Mouse (Mus musculus) hindbrain, embryonic 14.5 days (tissue): ENCODE measurements around the gene Slc25a5. TPM values are rescaled to one million over a fixed set of nuclear protein-coding genes. Genes with fewer than 3 reads are reported as not detected.

Experiments
- ATAC-seq: fragments of 200-750 bp; cut with Nextera tagmentation; 2 replicates; pipeline ENCODE4 v1.8.0; 2017; ENCODE audit warnings: moderate number of reproducible peaks, mild to moderate bottlenecking, moderate TSS enrichment, moderate library complexity; ENCODE audit not compliant: low FRiP score
- DNase-seq: peaks from one replicate; pipeline ENCODE4 v3.0.0-alpha.2; 2015; ENCODE audit warnings: low spot score
- H3K27ac ChIP-seq: fragments of 300-500 bp; sonication (generic); 2 replicates; pipeline ENCODE4 v1.5.1; 2014; ENCODE audit warnings: mild to moderate bottlenecking, moderate library complexity
- H3K27me3 ChIP-seq: fragments of 300-500 bp; sonication (generic); 2 replicates; pipeline ENCODE4 v1.6.1; 2014; ENCODE audit warnings: mild to moderate bottlenecking, low read length, mixed read lengths; ENCODE audit not compliant: control insufficient read depth, insufficient read depth
- H3K36me3 ChIP-seq: fragments of 300-500 bp; sonication (generic); replicated peaks from 2 replicates; pipeline ENCODE4 v1.6.1; 2014; ENCODE audit not compliant: control insufficient read depth, insufficient read depth
- H3K4me1 ChIP-seq: fragments of 300-500 bp; sonication (generic); replicated peaks from 2 replicates; pipeline ENCODE4 v1.6.1; 2014; ENCODE audit warnings: antibody characterized with exemption, low read length, mixed read lengths; ENCODE audit not compliant: control insufficient read depth, insufficient read depth
- H3K4me2 ChIP-seq: fragments of 300-500 bp; sonication (generic); replicated peaks from 2 replicates; pipeline ENCODE4 v1.6.1; 2014; ENCODE audit warnings: mild to moderate bottlenecking, moderate library complexity
- H3K4me3 ChIP-seq: fragments of 300-500 bp; sonication (generic); replicated peaks from 2 replicates; pipeline ENCODE4 v1.5.1; 2014; ENCODE audit warnings: mild to moderate bottlenecking, low read length
- H3K9ac ChIP-seq: fragments of 300-500 bp; sonication (generic); 2 replicates; pipeline ENCODE4 v1.6.1; 2014
- H3K9me3 ChIP-seq: fragments of 300-500 bp; sonication (generic); 2 replicates; pipeline ENCODE4 v1.6.1; 2016; ENCODE audit warnings: low read length; ENCODE audit not compliant: control insufficient read depth
- WGBS: fragments of 180-500 bp; shearing (Covaris S2); extraction: QIAGEN DNeasy Blood & Tissue Kit; methylation state at CpG from one replicate; pipeline ENCODE4 v1.1.7; 2014; 5-methylcytosine and 5-hydroxymethylcytosine counted together
- polyA plus RNA-seq: library from polyadenylated mRNA; unstranded; fragments of >200 nt; fragmentation: Nextera tagmentation; extraction: Ambion mirVana; gene quantifications from 2 replicates; pipeline ENCODE4 v1.2.1, GENCODE M21; 2014

The Slc25a5 gene
- polyA plus RNA-seq, 1 experiment from 2014 or later = 568 TPM

DNA sequence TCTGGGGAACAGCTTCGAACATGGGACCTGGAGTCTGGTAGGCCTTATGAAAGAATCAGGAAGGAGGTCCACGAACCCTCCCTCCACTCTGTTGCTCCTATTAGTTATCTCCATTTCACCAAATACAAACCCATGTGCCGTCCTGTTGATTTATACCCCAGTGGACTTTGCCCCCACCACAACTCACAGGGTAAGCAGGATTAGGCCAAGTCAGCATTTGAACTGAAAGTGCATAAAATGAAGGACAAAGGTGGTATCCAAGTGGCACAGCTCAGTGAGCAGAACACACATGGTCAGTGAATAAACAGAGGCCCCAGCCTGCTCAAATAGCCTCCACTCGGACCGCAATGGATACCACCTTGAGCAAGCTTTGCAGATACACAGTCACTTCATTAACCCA, 33.2 kb upstream of the Slc25a5 start:
- Histone ChIP-seq H3K36me3 (no peaks in the 10 kb centered on the region), H3K27me3 (no peaks in the 10 kb centered on the region), H3K9me3 (no peaks in the 10 kb centered on the region), H3K27ac (peak overlapping the region; percentile 74), H3K4me1 (no peaks in the 10 kb centered on the region), H3K4me2 (no peak overlapping the region), H3K4me3 (no peak overlapping the region), H3K9ac (no peak overlapping the region)
- WGBS = 68% methylated on average over 5 of the region's 5 CpGs
- DNase-seq (no peak), ATAC-seq (no peak)

DNA sequence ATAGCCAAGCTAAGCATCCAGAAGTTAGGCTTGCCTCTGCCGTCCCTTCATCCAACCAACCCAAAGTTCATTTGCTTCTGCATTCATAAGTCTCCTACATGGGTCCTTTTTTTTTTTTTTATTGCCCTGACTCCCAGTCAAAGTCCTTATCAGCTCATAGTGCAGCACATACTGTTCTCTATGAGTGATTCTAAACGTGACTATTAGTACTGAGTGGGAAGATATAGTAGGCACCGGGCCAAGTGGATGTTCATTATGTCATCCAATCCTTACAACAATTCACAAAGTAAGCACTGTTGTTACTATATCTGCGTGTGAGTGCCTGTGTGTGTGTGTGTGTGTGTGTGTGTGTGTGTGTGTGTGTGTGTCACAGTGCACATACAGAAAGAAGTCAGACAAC, 32.6 kb upstream of the Slc25a5 start:
- peak overlapping the region; percentile 10 for H3K4me2 ChIP-seq
- ATAC-seq = no peak

DNA sequence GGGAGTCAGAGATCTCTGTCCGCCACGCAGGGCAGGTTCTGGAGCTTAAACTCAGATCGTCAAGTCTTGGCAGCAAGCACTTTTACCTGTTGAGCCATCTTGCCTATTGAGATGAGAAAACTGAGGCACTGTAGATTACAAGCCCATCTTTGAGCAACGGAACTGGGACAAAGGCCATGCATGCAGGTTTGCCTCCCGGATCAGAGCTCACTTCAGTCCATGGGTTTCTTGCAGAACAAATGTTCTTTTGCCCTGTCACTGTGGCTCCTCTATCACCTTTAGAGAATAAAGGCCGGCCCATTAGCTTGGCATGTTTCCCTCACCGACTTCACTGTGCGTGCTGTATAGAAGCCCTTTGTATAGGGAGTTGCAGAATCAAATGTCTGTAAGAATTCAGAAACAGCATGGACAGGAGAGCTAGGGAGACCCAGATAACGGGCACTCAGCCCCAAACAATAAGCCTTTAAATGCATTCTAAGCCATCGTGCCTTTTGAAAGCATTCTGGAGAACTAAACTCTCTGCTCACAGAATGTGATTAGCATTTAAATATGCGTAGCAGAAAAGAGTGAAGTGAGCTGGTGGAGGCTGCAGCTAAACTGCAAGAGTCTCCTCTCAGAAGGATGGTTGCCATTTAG, 32.0 kb upstream of the Slc25a5 start:
- ATAC-seq = peak; percentile 56; the same call in 1 of the 2 replicates
- Histone ChIP-seq H3K4me2 (peak overlapping the region; percentile 10; the same call in 1 of the 2 replicates), H3K4me1 (no peaks in the 10 kb centered on the region), H3K27me3 (no peaks in the 10 kb centered on the region), H3K9ac (no peak overlapping the region), H3K36me3 (no peaks in the 10 kb centered on the region), H3K27ac (peak overlapping the region; percentile 74), H3K9me3 (no peaks in the 10 kb centered on the region), H3K4me3 (no peak overlapping the region)
- 33% methylated on average over 11 of the region's 11 CpGs for WGBS
- DNase-seq = peak; percentile 38

More for the DNA sequence above, 32.6 kb upstream of the Slc25a5 start:
- no peak overlapping the region for H3K9ac ChIP-seq
- WGBS = 52% methylated on average over 4 of the region's 4 CpGs
- H3K27me3 ChIP-seq = no peaks in the 10 kb centered on the region
- peak overlapping the region; percentile 74 for H3K27ac ChIP-seq
- H3K36me3 ChIP-seq = no peaks in the 10 kb centered on the region
- H3K4me1 ChIP-seq = no peaks in the 10 kb centered on the region
- no peak overlapping the region for H3K4me3 ChIP-seq
- DNase-seq = no peak
- H3K9me3 ChIP-seq = no peaks in the 10 kb centered on the region

DNA sequence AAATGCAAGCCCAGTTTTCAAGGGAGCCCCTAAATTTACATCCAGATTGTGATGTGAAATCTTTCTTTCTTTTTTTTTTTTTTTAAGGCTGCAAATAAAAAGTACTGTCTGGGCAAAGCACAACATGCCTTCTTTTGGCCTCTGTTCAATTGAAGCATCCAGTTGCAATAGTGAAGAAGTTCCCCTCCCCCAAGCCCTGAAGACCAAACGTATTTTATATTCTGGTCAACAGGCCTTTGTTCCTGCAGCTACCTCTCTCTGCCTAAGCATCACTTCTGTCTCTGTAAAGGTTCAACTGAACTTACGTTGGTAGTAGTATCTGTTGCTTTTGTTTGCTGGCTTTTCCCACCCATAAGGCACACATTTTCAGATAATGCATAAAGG, 31.5 kb upstream of the Slc25a5 start:
- no peak for ATAC-seq
- Histone ChIP-seq H3K4me3 (no peak overlapping the region), H3K4me1 (no peaks in the 10 kb centered on the region), H3K36me3 (no peaks in the 10 kb centered on the region), H3K9me3 (no peaks in the 10 kb centered on the region), H3K9ac (no peak overlapping the region), H3K27ac (peak overlapping the region; percentile 74), H3K4me2 (no peak overlapping the region), H3K27me3 (no peaks in the 10 kb centered on the region)
- DNase-seq = no peak
- 23% methylated on average over 2 of the region's 2 CpGs for WGBS

DNA sequence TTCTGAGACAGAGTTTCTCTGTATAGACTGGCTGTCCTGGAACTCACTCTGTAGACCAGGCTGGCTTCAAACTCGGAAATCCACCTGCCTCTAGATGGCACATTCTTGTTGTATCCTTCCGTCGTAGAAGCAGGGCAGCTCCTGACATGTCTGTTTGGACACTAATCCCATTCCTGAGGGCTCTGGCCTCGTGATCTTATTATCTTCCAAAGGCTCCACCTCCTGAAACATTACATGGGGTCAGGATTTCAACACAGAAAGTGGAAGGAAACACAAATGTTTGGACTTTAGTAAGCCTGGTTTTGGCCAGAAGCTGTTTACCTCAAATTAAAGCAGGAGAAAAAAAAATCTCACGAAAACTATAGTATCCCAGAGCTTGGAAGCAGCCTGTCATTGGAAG, 28.1 kb upstream of the Slc25a5 start:
- H3K4me2 ChIP-seq = no peak overlapping the region
- H3K27ac ChIP-seq = no peak overlapping the region
- H3K27me3 ChIP-seq = no peaks in the 10 kb centered on the region
- ATAC-seq = no peak
- no peak overlapping the region for H3K9ac ChIP-seq
- DNase-seq = no peak
- no peaks in the 10 kb centered on the region for H3K9me3 ChIP-seq
- WGBS = 66% methylated on average over 5 of the region's 5 CpGs
- no peaks in the 10 kb centered on the region for H3K4me1 ChIP-seq
- H3K36me3 ChIP-seq = no peaks in the 10 kb centered on the region
- H3K4me3 ChIP-seq = no peak overlapping the region

DNA sequence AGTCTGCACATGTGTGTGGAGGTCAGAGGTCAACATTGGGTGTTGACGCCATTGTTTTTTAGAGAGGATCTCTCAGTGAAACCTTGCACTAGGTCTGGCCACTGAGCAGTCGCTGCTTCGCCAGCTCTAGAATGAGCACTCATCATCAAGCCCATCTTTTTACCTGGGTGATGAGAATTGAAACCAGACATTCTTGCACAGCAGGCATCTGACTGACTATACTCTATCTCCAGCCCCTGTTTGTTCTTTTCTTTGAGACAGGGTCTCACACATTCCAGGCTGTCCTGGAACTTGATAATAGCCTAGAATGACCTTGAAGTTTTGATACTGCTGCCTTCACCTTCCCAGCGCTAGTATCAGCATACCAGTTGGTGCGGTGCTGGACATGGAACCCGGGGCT, 22.9 kb upstream of the Slc25a5 start:
- DNase-seq (no peak), ATAC-seq (no peak)
- Histone ChIP-seq H3K4me1 (no peaks in the 10 kb centered on the region), H3K36me3 (no peaks in the 10 kb centered on the region), H3K27me3 (no peaks in the 10 kb centered on the region), H3K9me3 (no peaks in the 10 kb centered on the region), H3K4me2 (no peak overlapping the region), H3K9ac (no peak overlapping the region), H3K27ac (no peak overlapping the region), H3K4me3 (no peak overlapping the region)
- 91% methylated on average over 6 of the region's 6 CpGs for WGBS

DNA sequence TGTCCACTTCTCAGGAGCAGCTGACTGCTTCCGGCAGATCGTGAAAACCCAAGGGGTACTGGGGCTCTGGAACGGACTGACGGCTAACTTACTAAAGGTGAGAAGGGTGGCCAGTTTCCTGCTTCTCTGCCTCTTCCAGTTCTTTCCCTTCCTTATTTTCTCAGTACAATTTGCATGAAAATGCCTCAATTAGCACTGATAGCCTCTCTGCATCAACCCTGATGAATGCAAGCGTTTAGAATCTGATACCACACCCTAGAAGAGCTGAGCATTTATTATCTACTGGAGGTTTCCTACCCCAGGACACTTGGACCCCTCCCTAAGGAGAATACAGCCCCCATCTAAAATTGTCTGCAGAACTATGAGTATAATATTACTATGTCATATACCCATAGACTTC, 19.9 kb upstream of the Slc25a5 start:
- DNase-seq (no peak), ATAC-seq (no peak)
- H3K4me1 ChIP-seq = no peaks in the 10 kb centered on the region
- H3K27me3 ChIP-seq = no peaks in the 10 kb centered on the region
- H3K9ac ChIP-seq = no peak overlapping the region
- H3K36me3 ChIP-seq = no peaks in the 10 kb centered on the region
- no peaks in the 10 kb centered on the region for H3K9me3 ChIP-seq
- no peak overlapping the region for H3K27ac ChIP-seq
- no peak overlapping the region for H3K4me3 ChIP-seq
- WGBS = 86% methylated on average over 5 of the region's 5 CpGs
- H3K4me2 ChIP-seq = no peak overlapping the region

DNA sequence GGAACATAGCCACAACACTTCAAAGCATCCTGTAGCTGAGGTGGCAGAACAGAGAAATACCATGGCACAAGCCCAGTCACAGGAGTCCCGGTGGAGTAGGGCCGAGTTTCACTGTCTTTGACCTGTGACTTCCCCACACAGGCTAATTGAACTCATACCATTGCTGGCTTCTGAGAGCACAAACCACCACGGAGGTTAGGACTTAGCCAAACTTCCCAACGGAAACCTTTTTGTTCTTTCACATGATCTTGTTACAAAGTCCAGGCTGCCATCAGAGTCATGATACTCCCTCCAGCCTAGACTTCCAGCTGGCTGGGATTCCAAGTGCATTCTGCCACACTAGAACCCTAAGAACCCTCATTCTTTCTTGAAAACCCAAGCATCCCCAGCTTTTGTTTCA, 17.8 kb upstream of the Slc25a5 start:
- Histone ChIP-seq H3K9me3 (no peaks in the 10 kb centered on the region), H3K4me2 (no peak overlapping the region), H3K4me3 (no peak overlapping the region), H3K4me1 (no peaks in the 10 kb centered on the region), H3K36me3 (no peaks in the 10 kb centered on the region), H3K9ac (no peak overlapping the region), H3K27ac (no peak overlapping the region), H3K27me3 (no peaks in the 10 kb centered on the region)
- WGBS = 76% methylated on average over 4 of the region's 4 CpGs
- DNase-seq (no peak), ATAC-seq (no peak)

DNA sequence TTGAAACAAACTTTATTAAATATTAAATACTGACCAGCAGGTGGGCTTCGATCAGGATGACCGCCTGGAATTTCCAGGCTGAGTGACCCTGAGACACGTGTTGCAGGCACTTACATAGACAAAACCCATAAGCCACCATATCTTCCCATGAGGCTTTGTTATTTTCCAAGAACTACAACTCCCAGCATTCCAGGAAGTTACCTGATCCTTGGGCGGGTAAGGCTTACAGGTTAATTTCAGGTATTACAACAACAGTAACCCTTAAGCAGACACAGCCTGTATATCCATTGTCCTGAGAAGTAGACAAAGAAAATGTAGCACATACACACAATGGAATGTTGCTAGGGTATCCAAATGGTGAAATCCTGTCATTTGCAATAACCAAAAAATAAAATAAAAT, 6.1 kb upstream of the Slc25a5 start:
- H3K27me3 ChIP-seq = no peaks in the 10 kb centered on the region
- no peak overlapping the region for H3K4me2 ChIP-seq
- H3K27ac ChIP-seq = no peak overlapping the region
- no peak overlapping the region for H3K4me3 ChIP-seq
- no peak for DNase-seq
- H3K36me3 ChIP-seq = no peaks in the 10 kb centered on the region
- no peaks in the 10 kb centered on the region for H3K4me1 ChIP-seq
- H3K9ac ChIP-seq = no peak overlapping the region
- ATAC-seq = no peak
- 70% methylated on average over 4 of the region's 4 CpGs for WGBS
- no peaks in the 10 kb centered on the region for H3K9me3 ChIP-seq

DNA sequence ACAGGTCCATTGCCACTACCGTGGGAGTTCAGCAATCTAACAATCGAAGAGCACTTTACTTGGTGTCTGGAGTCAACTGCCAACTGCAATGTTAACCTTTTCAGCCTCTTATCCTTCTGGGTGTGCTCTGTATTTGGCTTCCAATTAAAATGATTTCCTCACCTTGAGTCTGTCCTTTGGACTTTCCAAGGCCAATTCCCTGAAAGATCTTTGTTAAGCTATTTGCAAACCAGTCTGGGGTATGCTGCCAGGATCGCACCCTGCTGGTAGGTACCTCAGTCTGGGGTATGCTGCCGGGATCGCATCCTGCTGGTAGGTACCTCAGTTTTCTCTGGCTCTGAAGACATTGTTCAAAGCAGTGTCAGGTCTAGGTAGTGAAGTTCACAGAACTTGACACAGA, 880 bp upstream of the Slc25a5 start:
- no peak overlapping the region for H3K27ac ChIP-seq
- DNase-seq (no peak), ATAC-seq (no peak)
- H3K9me3 ChIP-seq = no peaks in the 10 kb centered on the region
- no peak overlapping the region for H3K4me2 ChIP-seq
- 55% methylated on average over 5 of the region's 5 CpGs for WGBS
- H3K27me3 ChIP-seq = no peaks in the 10 kb centered on the region
- H3K36me3 ChIP-seq = peaks cover 18% of the 10 kb centered on the region
- no peak overlapping the region for H3K4me3 ChIP-seq
- H3K9ac ChIP-seq = no peak overlapping the region
- H3K4me1 ChIP-seq = 0 out of 2 replicates have a peak, but pooled peaks cover 2% of the 10 kb centered on the region
